Mouse (Mus musculus) MEL-GATA-1-ER (cell line): Measurements from ENCODE around the gene Clec12a.
"Not testable (repeated sequence)": the region's sequence is repeated elsewhere in the genome, so short reads cannot be mapped to it uniquely, and the experiment has no call there.

Experiments
- DNase-seq: peaks from one replicate; pipeline ENCODE4 v3.0.0-alpha.2; 2012; ENCODE audit warnings: low read depth; ENCODE audit errors: extremely low read depth

The Clec12a gene

GRCm38 (mm10) chr6:129342391-129342790 is at the start of gene Clec12a:
Gene Clec12a (plus strand): TSS chr6:129342691.
- DNase-seq = not testable (repeated sequence)

- DNase-seq = no peak
Measured at GRCm38 (mm10) chr6:129304180-129304579, 38.3 kb upstream of the Clec12a start.

GRCm38 (mm10) chr6:129312499-129312898 is 30.0 kb upstream of the Clec12a start:
- DNase-seq = no peak

GRCm38 (mm10) chr6:129314655-129315168 is 27.8 kb upstream of the Clec12a start:
- no peak for DNase-seq

GRCm38 (mm10) chr6:129315698-129316097 is 26.8 kb upstream of the Clec12a start:
- peak; percentile 79 for DNase-seq

GRCm38 (mm10) chr6:129316463-129316862 is 26.0 kb upstream of the Clec12a start:
- no peak for DNase-seq

GRCm38 (mm10) chr6:129318395-129318794 is 24.1 kb upstream of the Clec12a start:
- DNase-seq = no peak

GRCm38 (mm10) chr6:129319331-129319730 is 23.2 kb upstream of the Clec12a start:
- DNase-seq = no peak

- DNase-seq = no peak
Measured at GRCm38 (mm10) chr6:129326016-129326415, 16.5 kb upstream of the Clec12a start.

GRCm38 (mm10) chr6:129326568-129327150 is 15.8 kb upstream of the Clec12a start:
- DNase-seq = no peak

GRCm38 (mm10) chr6:129331610-129332009 is 10.9 kb upstream of the Clec12a start, which contains the start of gene 4922502D21Rik:
Gene 4922502D21Rik (minus strand): TSS chr6:129331796.
- DNase-seq = no peak

- DNase-seq = peak; percentile 73
Measured at GRCm38 (mm10) chr6:129333674-129334078, 8.8 kb upstream of the Clec12a start.

GRCm38 (mm10) chr6:129337751-129338150 is 4.7 kb upstream of the Clec12a start:
- DNase-seq = no peak

GRCm38 (mm10) chr6:129344408-129344807 is 1.9 kb downstream of the Clec12a start:
- peak; percentile 18 for DNase-seq

GRCm38 (mm10) chr6:129349524-129350352 is 7.2 kb downstream of the Clec12a start:
- peak; percentile 89 for DNase-seq

GRCm38 (mm10) chr6:129351091-129351490 is 8.6 kb downstream of the Clec12a start:
- DNase-seq = no peak

- no peak for DNase-seq
Measured at GRCm38 (mm10) chr6:129355774-129356173, 13.3 kb downstream of the Clec12a start.

- DNase-seq = no peak
Measured at GRCm38 (mm10) chr6:129356430-129356829, 13.9 kb downstream of the Clec12a start.

- no peak for DNase-seq
Measured at GRCm38 (mm10) chr6:129359515-129359914, 17.0 kb downstream of the Clec12a start.

- no peak for DNase-seq
Measured at GRCm38 (mm10) chr6:129363942-129364341, 21.5 kb downstream of the Clec12a start.

GRCm38 (mm10) chr6:129365959-129366359 is 23.5 kb downstream of the Clec12a start:
- DNase-seq = peak; percentile 50

GRCm38 (mm10) chr6:129369374-129370132 is 27.1 kb downstream of the Clec12a start:
- no peak for DNase-seq
